Mouse (Mus musculus) heart, postnatal 14 days (tissue): ENCODE results near the gene Gm3415. TPM values are rescaled to one million over a fixed set of nuclear protein-coding genes. Genes with fewer than 3 reads are reported as not detected.
A peak's percentile ranks its signal among the peaks of the same experiment; 100 is the strongest.
"Not testable (repeated sequence)": the region's sequence is repeated elsewhere in the genome, so short reads cannot be mapped to it uniquely, and the experiment has no call there.

Experiments
- DNase-seq, 2 experiments: peaks; one replicate each; pipeline ENCODE4 v3.0.0; 2021 to 2022
- intact Hi-C: fragments of 180-260 bp; cut with DNase I; formaldehyde crosslinking; loops from one replicate; pipeline ENCODE4 v1.15.1; 2025
- long read RNA-seq, 2 experiments: library from polyadenylated mRNA; stranded (forward); transcript quantifications; one replicate each; pipeline ENCODE4 v2.0.0; 2021
- total RNA-seq, 2 experiments: library from RNA; stranded (reverse); gene quantifications; 2 replicates each; pipeline ENCODE4 v1.2.3; 2021

Gene Gm3415
- total RNA-seq, result not detected
- long read RNA-seq, experiment 1, result 0 reads
- long read RNA-seq, experiment 2, result 0 reads

DNA sequence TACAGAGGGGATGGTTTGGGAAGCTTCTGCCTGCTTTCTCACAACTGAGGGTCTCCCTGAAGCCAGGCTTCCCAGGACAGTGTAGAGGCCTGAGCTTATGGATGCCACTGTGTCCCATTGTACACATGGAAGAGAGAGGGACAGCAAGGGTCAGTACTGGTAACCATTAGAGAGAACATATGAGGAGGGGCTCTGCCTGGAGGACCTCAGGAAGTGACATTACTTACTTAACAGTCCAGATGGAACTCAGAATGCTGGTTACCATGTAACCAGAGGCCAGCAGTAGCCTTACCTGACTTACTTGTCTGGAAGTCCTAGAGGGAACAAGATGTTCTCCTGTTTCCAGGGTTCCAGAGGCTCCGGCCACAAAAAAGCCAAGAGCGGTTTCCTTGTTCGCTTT lies at the start of gene Gm3415:
Gene Gm3415 (plus strand): TSS at position 301 of the 400 bp plus-strand sequence.
- DNase-seq, intact Hi-C loops: not testable (repeated sequence)

DNA sequence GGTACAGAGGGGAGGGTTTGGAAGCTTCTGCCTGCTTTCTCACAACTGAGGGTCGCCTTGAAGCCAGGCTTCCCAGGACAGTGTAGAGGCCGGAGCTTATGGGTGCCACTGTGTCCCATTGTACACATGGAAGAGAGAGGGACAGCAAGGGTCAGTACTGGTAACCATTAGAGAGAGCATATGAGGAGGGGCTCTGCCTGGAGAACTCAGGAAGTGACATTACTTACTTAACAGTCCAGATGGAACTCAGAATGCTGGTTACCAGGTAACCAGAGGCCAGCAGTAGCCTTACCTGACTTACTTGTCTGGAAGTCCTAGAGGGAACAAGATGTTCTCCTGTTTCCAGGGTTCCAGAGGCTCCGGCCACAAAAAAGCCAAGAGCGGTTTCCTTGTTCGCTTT lies 42.1 kb upstream of the Gm3415 start, which contains the start of gene Gm3402:
Gene Gm3402 (plus strand): TSS at position 301 of the 400 bp plus-strand sequence.
- intact Hi-C loops, DNase-seq: not testable (repeated sequence)

DNA sequence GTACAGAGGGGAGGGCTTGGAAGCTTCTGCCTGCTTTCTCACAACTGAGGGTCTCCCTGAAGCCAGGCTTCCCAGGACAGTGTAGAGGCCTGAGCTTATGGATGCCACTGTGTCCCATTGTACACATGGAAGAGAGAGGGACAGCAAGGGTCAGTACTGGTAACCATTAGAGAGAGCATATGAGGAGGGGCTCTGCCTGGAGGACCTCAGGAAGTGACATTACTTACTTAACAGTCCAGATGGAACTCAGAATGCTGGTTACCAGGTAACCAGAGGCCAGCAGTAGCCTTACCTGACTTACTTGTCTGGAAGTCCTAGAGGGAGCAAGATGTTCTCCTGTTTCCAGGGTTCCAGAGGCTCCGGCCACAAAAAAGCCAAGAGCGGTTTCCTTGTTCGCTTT lies 30.4 kb upstream of the Gm3415 start, which contains the start of gene Gm3404:
Gene Gm3404 (plus strand): TSS at position 301 of the 400 bp plus-strand sequence.
- intact Hi-C loops, DNase-seq: not testable (repeated sequence)

DNA sequence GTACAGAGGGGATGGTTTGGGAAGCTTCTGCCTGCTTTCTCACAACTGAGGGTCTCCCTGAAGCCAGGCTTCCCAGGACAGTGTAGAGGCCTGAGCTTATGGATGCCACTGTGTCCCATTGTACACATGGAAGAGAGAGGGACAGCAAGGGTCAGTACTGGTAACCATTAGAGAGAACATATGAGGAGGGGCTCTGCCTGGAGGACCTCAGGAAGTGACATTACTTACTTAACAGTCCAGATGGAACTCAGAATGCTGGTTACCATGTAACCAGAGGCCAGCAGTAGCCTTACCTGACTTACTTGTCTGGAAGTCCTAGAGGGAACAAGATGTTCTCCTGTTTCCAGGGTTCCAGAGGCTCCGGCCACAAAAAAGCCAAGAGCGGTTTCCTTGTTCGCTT lies 18.6 kb upstream of the Gm3415 start, which contains the start of gene Gm3409:
Gene Gm3409 (plus strand): TSS at position 301 of the 400 bp plus-strand sequence.
- DNase-seq, intact Hi-C loops: not testable (repeated sequence)

DNA sequence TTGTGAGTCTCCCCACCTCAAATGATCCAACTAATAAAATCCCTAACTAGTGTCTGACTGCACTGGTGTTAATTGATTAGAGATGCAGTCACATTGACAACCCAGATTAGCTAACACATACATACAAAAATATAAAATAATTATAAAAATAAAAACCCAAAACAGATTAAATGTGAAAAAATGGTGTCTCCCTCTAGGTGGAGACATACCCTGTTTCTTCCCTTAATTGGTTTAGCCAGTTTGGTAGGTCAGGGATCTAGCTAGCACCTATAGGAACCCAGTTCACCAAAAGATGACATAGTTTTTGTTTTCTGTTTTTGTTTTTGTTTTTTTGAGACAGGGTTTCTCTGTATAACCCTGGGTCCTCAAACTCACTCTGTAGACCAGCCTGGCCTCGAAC lies 8.3 kb downstream of the Gm3415 start:
- DNase-seq, result no peak
- intact Hi-C loops, result no loop called here

DNA sequence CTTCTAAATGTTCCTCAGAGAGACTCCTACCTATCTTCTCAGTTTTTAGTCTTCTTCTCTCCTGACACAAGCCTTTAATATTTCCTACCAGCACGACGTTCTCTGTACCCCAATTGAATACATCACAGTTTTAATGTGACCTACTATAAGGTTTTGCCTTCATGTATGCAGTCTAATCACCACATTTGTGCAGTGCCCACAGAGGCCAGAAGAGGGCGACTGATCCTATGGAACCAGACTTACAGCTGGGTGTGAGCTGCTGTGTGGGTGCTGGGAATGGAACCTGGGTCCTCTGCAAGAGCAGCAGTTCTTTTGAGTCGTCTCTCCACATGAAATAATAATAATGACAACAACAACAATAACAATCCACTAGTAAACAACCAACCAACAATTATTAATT lies 11.1 kb downstream of the Gm3415 start:
- intact Hi-C loops, result no loop called here
- DNase-seq, result no peak

DNA sequence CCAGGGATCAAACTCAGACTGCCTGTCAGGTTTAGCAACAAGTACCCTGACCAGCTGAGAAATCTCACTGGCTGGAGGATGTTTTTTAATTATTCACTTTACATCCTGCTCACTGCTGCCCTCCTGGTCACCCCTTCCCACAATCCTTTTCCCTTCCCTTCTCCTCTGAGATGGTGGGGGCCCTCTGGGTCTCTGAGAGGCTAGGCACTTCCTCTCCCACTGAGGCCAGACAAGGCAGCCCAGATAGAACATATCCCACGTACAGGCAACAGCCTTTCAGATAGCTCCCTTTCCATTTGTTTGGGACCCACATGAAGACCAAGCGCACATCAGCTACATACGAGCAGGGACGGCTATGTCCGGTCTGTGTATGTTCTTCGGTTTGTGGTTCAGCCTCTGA lies 14.2 kb downstream of the Gm3415 start:
- intact Hi-C loops, DNase-seq: not testable (repeated sequence)

DNA sequence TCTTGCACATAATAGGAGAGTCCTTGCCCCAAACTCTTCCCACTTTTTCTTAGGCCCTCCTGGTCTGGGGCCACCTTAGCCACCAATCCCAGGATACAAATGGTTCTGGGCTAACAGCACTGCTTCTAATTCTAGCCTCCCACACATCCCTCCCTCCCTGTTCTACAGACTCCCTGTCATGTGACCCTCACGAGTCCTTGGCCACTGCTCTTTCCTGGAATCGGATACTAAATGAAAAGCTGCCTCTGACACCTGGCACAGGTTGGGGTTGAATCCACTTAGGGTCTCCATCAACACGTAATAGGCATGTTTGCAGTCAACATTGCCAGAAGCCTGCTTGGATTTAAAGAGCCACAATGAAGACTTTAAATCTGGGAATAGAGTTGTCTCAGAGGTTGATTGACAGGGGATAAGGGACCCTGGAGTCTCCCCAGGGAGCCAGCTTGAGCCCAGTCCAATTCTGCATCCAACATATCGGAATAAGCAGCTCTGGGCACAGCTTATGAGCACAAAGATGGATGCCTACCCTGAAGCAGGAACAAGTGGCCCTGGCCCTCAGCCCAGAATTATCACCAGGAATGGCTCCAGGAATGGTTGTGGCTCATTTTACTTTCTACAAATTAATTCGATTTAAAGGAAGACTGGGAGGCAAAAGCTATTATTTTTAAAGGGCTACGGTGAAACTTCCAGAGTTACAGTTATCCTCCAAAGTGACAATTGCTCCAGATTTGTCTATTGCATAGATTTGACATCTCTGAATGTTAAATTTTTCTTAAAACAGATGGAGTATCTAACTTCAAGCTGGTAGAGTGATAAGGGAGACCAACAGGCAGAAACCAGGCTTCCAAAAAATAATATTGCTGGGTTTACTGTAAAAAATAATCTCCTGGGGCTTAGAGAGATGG lies 16.1 kb downstream of the Gm3415 start:
- intact Hi-C loops, result not testable (repeated sequence)
- peak; percentile 37 to 64 for DNase-seq

DNA sequence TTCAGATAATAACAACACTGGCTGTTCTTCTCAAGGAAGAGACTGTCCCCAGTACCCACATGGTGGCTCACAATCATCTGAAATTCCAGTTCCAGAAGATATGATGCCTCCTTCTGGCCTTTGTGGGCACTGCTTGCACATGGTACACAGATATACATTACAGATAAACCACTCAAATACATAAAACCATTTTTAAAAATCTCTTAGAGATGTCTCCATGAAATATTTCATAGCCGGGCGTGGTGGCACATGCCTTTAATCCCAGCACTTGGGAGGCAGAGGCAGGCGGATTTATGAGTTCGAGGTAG lies 16.8 kb downstream of the Gm3415 start:
- DNase-seq, intact Hi-C loops: not testable (repeated sequence)

DNA sequence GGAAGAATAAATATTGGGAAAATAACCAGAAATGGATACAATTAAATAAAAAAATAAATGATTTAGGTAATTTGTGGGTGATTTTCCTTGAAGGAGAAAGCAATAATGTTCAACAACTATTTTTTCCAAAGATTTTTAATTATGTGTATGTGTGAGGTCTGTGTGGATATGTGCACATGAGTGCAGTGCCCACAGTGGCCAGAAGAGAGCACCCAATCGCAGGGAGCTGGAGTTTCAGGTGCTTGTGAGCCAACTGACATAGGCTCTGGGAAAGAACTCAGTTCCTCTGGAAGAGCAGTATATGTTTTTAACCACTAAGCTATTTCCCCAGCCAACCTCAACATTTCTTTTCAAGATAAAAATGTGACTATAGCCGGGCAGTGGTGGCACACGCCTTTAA lies 20.7 kb downstream of the Gm3415 start:
- intact Hi-C loops, result no loop called here
- no peak for DNase-seq

DNA sequence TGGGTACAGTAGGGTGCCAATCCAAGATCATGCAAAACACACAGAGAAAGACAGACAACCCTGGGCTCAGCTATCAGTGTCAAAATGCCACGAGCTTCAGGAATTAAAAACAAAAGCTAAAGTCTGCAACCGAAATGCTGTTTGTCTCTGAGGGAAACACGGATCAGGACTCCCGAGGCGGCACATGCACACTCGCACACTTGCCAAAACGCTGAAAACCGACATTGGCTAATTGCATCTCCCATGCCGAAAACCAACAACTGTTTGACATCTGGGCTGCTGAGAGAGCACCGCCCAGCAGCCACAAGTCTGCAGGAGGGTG lies 28.2 kb downstream of the Gm3415 start:
- intact Hi-C loops, result no loop called here
- DNase-seq, result no peak

DNA sequence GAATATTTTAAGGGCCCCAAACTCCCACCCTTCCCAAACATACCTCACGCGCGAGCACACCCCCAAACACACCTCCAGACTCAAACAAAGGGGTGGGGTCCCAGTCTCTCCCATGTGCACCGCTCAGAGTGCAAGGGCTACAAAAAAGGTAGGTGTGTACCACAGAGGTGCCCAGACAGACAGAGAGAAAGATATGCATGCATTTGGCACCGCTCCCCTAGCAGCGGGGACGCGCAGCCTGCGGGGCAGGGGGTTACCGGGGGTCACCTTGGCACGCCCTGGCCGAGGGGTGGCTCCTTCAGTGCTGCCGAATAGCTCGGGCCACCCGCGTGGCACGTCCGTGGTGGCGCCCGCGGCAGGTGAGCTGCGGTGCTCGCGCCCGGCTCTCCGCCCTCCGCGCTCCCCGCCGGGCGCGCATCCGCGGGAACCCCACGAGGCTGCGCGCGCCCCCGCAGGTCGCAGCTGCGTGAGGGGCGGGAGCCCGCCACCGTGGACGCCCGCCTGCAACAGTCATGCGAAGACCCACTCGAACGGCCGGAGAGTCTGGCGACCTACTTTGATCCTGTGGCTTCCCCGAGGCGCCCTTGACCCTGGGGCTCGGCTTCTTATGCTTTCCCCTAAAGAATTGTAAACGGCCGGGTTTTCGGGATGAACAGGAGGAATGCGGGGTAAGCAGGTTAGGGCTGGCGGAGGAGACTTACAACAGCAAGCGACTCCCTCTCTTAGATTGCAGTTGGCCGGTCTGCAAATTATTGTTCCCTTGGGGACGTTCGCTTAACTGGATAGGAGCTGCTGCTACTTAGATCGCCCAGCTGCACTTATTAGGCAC lies 28.8 kb downstream of the Gm3415 start, which contains the start of gene Gpr12:
Gene Gpr12 (minus strand): TSS at position 762 of the 829 bp plus-strand sequence.
- no peak for DNase-seq
- intact Hi-C loops, result no loop called here

DNA sequence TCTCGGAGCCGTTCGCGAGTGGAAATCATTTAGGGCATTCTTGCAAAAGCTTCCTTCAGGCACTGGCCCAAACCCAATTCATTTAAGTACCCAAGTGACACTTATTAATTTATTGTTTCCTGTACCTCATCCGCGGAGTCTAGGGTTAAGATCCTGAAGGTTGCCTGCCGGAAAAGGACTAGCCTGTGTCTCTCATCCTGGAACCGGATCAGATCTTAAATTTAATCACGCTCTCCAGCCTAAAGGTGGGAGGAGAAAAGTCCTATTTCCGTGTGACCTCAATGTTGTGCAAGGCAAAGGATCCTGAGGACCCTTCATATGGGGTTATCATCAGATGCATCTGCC lies 29.3 kb downstream of the Gm3415 start:
- intact Hi-C loops, result no loop called here
- no peak for DNase-seq

DNA sequence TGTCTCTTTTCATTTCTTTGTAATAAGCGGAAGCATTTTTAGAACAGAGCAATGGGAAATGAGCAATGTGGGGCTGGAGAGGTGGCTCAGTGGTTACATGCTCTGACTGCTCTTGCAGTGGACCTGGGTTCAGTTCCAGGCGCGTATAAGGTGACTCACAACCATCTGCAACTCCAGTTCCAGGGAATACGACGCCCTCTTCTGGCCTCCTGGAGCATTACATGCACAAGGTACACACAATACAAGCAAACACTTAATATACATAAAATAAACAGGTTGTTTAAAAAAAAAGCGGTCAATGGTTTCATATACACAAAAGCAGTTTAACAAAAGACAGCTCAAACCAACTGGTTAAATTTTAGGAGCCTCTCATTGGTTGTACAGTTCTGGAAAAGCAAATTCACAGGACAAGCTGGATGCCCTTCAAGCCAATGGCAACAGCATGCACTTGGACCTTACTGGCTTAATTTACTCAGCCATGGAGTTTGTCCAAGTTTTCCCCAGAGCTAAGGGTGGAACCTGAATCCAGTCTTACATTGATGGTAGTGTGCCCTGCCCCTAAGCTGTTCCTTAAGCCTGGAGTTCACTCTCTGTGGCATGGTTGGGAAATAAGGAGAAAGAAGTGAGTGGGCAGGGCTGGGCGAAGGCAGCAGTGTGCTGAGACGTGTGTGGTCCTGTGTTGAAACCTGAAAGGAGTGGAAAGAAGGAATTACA lies 30.6 kb downstream of the Gm3415 start:
- intact Hi-C loops, result no loop called here

DNA sequence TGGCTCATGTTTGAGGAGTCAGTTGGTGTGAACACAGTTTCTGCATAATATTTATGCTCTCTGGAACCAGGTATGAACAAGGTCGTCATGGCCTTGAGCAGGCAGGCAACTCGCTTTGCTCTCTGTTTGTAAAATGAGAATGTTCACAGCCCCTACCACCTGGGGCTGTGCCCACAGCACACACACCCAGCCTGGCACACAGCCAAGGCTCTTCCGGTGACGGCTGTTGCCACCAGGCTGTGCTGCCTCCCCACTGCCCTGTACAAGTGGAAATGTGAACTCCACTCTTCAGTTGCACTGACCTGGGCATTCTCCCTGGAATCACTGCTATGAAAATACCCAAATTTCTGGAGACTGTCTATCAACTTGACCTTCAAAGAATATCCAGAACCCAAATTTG lies 35.1 kb downstream of the Gm3415 start:
- intact Hi-C loops, result no loop called here
- no peak for DNase-seq

More for the DNA sequence above, 30.6 kb downstream of the Gm3415 start:
- DNase-seq, result no peak

DNA sequence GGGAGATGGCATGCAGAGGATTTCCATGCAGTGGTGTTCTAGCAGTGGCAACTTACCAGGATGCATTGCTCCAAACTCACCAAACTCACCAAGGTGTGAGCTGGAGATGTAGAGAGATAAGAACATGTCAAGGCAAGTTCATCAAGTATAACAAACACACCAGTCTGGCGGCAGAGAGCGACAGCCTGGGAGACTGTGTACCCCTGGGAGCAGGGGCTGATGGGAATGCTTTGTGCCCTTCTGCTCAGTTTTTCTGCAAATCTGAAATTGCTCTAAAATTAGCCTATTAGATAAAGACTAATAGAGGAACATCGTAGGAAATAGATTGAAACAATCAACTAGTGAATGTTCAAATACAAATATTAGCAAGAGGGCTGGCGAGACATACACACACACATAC lies 35.7 kb downstream of the Gm3415 start:
- no peak for DNase-seq
- intact Hi-C loops, result no loop called here

DNA sequence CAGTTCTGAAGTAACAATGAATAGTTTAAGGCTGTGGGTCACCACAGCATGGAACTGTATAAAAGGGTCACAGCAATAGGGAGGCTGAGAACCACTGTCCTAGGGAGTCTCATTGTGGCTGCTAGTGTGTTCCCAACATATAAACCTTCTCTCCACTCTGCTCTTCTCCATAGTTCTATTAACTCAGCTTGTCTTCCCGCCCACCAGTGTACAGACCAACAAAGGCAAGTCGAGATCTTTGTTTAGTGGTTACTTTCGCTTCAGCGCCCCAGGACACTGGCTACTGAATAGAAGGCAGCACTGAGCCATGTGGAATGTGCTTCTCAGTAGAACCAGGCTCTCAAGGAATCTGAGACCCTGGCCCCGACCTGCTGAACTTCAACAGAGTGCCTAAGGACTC lies 36.6 kb downstream of the Gm3415 start:
- DNase-seq, result no peak
- intact Hi-C loops, result no loop called here

DNA sequence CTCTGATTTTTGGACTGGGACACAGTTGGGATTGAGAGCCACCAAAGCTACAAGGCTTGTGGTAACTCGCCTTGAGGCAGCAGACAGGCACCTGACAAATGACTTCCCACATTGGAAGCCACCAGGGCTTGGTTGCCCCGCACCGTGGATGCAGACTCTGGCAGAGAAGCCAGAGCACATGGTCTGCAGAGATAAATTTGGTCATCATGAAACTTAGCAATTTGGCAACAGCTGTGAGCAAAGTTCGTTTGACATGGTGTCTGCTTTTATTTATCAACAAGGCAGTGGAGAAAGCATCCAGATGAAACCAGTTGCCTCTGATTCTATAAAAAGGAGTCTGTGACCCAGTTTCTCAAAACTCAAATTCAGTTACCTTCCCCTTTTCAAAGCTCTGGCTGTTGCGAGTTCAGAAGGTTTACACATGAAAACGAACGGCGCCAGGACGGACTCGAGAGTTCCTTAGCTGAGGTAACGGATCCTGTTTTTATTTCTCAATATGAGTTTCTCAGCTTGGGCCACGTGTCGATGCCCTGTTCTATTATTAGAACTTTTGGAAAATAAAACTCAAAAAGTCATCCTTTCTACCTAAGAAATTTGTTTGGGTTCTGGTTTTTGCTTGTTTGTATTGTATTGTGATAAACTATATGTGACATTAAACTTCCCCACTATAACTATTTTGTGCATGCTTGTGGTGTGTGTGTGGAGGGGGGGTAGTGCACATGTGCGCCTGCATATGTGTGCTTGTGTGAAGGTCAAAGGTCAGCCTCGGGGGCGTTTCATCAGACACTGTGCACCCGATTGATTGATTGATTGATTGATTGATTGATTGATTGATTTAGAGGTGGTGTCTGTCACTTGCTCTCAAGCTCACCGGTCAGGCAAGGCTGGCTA lies 40.9 kb downstream of the Gm3415 start:
- no peak for DNase-seq
- intact Hi-C loops, result no loop called here

DNA sequence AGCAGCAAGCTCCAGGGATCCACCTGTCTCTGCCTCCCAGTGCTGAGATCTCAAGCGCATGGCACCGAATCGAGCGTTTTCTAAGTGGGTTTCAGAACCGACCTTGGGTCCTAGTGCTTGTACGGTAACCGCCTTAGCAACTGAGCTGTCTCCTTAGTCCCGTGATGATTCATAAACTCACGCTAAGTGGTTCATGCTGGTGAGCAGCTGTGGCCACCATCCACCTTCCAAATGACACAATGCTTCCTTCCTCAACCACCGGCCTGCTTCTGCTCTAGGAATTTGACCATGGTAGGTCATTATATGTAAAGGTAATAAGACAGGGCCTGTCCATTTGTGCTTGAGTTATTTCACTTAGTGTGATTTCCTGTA lies 41.6 kb downstream of the Gm3415 start:
- DNase-seq, result no peak
- intact Hi-C loops, result no loop called here
